Mouse (Mus musculus) midbrain, embryonic 16.5 days (tissue): ENCODE results near the gene Scgb1b2. TPM values are rescaled to one million over a fixed set of nuclear protein-coding genes. Genes with fewer than 3 reads are reported as not detected.

Experiments used
- ATAC-seq: fragments of 200-750 bp; cut with Nextera tagmentation; 2 replicates; pipeline ENCODE4 v1.8.0; 2017; ENCODE audit warnings: moderate TSS enrichment
- H3K27ac ChIP-seq: fragments of 300-500 bp; sonication (generic); 2 replicates; pipeline ENCODE4 v1.5.1; 2014; ENCODE audit warnings: mild to moderate bottlenecking, low read length, mixed read lengths
- H3K27me3 ChIP-seq: fragments of 300-500 bp; sonication (generic); 2 replicates; pipeline ENCODE4 v1.6.1; 2014; ENCODE audit warnings: low read depth, low read length, mixed read lengths; ENCODE audit not compliant: control insufficient read depth, insufficient read depth
- H3K36me3 ChIP-seq: fragments of 300-500 bp; sonication (generic); 2 replicates; pipeline ENCODE4 v1.6.1; 2014; ENCODE audit warnings: mild to moderate bottlenecking, low read length, moderate library complexity, mixed read lengths; ENCODE audit not compliant: control insufficient read depth, insufficient read depth
- H3K4me1 ChIP-seq: fragments of 300-500 bp; sonication (generic); 2 replicates; pipeline ENCODE4 v1.6.1; 2014; ENCODE audit warnings: mild to moderate bottlenecking, low read length, mixed read lengths; ENCODE audit not compliant: control insufficient read depth, insufficient read depth
- H3K4me2 ChIP-seq: fragments of 300-500 bp; sonication (generic); 2 replicates; pipeline ENCODE4 v1.6.1; 2014; ENCODE audit warnings: mild to moderate bottlenecking, low read length, mixed read lengths
- H3K4me3 ChIP-seq: fragments of 300-500 bp; sonication (generic); 2 replicates; pipeline ENCODE4 v1.5.1; 2014; ENCODE audit warnings: low read depth, mild to moderate bottlenecking, low read length, moderate library complexity, mixed read lengths
- H3K9ac ChIP-seq: fragments of 300-500 bp; sonication (generic); 2 replicates; pipeline ENCODE4 v1.6.1; 2014; ENCODE audit warnings: low read depth, low read length, mixed read lengths
- H3K9me3 ChIP-seq: fragments of 300-500 bp; sonication (generic); replicated peaks from 2 replicates; pipeline ENCODE4 v1.6.1; 2014; ENCODE audit warnings: mild to moderate bottlenecking, low read length, mixed read lengths; ENCODE audit not compliant: control insufficient read depth, poor library complexity, severe bottlenecking
- WGBS: fragments of 180-500 bp; shearing (Covaris S2); extraction: QIAGEN DNeasy Blood & Tissue Kit; methylation state at CpG from one replicate; pipeline ENCODE4 v1.1.7; 2014; 5-methylcytosine and 5-hydroxymethylcytosine counted together
- polyA plus RNA-seq: library from polyadenylated mRNA; unstranded; fragments of >200 nt; fragmentation: Nextera tagmentation; extraction: Ambion mirVana; gene quantifications from 2 replicates; pipeline ENCODE4 v1.2.1, GENCODE M21; 2015

Gene Scgb1b2
- polyA plus RNA-seq, result not detected in 2 replicates

GRCm38 (mm10) chr7:31291721-31292120 lies at the start of gene Scgb1b2:
Gene Scgb1b2, minus strand, starts transcription at chr7:31291821.
- Histone ChIP-seq H3K27me3 (no peaks in the 10 kb centered on the region), H3K9me3 (peaks cover 21% of the 10 kb centered on the region), H3K4me2 (no peak within 1 kb of the TSS), H3K9ac (no peak within 1 kb of the TSS), H3K4me1 (no peaks in the 10 kb centered on the region), H3K36me3 (no peaks in the 10 kb centered on the region), H3K4me3 (no peak within 1 kb of the TSS), H3K27ac (no peak within 1 kb of the TSS)
- WGBS, result 87% methylated on average over 3 of the region's 3 CpGs
- no peak for ATAC-seq

- no peak for ATAC-seq
- H3K27me3 ChIP-seq, result no peaks in the 10 kb centered on the region
- 83% methylated on average over 5 of the region's 5 CpGs for WGBS
These were observed 1.4 kb downstream of the Scgb1b2 start, which contains the start of gene Scgb2b2 for GRCm38 (mm10) chr7:31290208-31290607. Gene Scgb2b2, plus strand, starts transcription at chr7:31290508.

More at GRCm38 (mm10) chr7:31290208-31290607, 1.4 kb downstream of the Scgb1b2 start, which contains the start of gene Scgb2b2:
- H3K36me3 ChIP-seq, result no peaks in the 10 kb centered on the region
- no peak within 1 kb of the TSS for H3K4me3 ChIP-seq
- no peak within 1 kb of the TSS for H3K27ac ChIP-seq
- H3K9ac ChIP-seq, result no peak within 1 kb of the TSS
- H3K4me2 ChIP-seq, result no peak within 1 kb of the TSS
- H3K4me1 ChIP-seq, result no peaks in the 10 kb centered on the region
- peaks cover 28% of the 10 kb centered on the region for H3K9me3 ChIP-seq

Other genes with a start within 250 kb of the Scgb1b2 start
- 19.0 and 24.4 TPM in 2 replicates for gene Fxyd5, start 249.3 kb downstream of the Scgb1b2 start, polyA plus RNA-seq
- gene Fxyd7, start 240.4 kb downstream of the Scgb1b2 start, polyA plus RNA-seq, result 188 and 270 TPM in 2 replicates
- gene Fxyd1, start 234.6 kb downstream of the Scgb1b2 start, polyA plus RNA-seq, result 11.2 and 17.3 TPM in 2 replicates
- gene Lgi4, start 232.5 kb downstream of the Scgb1b2 start, polyA plus RNA-seq, result 0.15 and 0.35 TPM in 2 replicates
- gene Fxyd3, start 215.1 kb downstream of the Scgb1b2 start, polyA plus RNA-seq, result not detected in 2 replicates
- 0.21 TPM in 1 of 2 replicates, not detected in the other for gene Hpn, start 176.5 kb downstream of the Scgb1b2 start, polyA plus RNA-seq
- gene Scn1b, start 164.8 kb downstream of the Scgb1b2 start, polyA plus RNA-seq, result 7.4 and 12.2 TPM in 2 replicates
- gene Gramd1a, start 135.9 kb downstream of the Scgb1b2 start, polyA plus RNA-seq, result 239 and 246 TPM in 2 replicates
- gene Scgb2b2, start 1.3 kb downstream of the Scgb1b2 start, polyA plus RNA-seq, result not detected in 2 replicates
- not detected in 2 replicates for gene Scgb2b3, start 70.3 kb upstream of the Scgb1b2 start, polyA plus RNA-seq
- gene Scgb1b3, start 83.8 kb upstream of the Scgb1b2 start, polyA plus RNA-seq, result not detected in 2 replicates